Comparison of ENCODE assay signal across 23 mouse cellular contexts in genomic region chrX:23248752-23249151, GRCm38 (mm10).
"Had no signal": no experiment of that assay in that cellular context is flagged by ENCODE, and none has a peak within 500 bp of the region (broad histone marks: within the 10 kb centered on the region; RNA-seq: fewer than 3 reads in every experiment).

No protein-coding gene starts in this region.

- H3K9ac ChIP-seq: intestine, embryonic 15.5 days; kidney, embryonic 15.5 days; limb, embryonic 12.5 days; limb, embryonic 15.5 days; liver, embryonic 14.5 days; liver, postnatal 0 days; lung, embryonic 14.5 days had no signal

- ATAC-seq: intestine, embryonic 15.5 days; liver, postnatal 0 days; lung, postnatal 0 days had no signal

- H3K4me2 ChIP-seq: intestine, embryonic 15.5 days; kidney, embryonic 15.5 days; limb, embryonic 12.5 days; limb, embryonic 15.5 days; liver, embryonic 11.5 days; lung, embryonic 14.5 days had no signal

- DNase-seq: kidney, adult 11 months; kidney, adult 8-10 months; kidney, postnatal 10 days; kidney, postnatal 36 days; layer of hippocampus, postnatal 36 days; left cerebral cortex, postnatal 4 days; liver, postnatal 0 days; lung, embryonic 14.5 days; right cerebral cortex, postnatal 14 days; right cerebral cortex, postnatal 4 days; thymus, adult 2 months; thymus, postnatal 14 days; thymus, postnatal 4 days had no signal

- H3K4me3 ChIP-seq: intestine, embryonic 15.5 days; kidney, embryonic 15.5 days; left cerebral cortex, adult 2 months; limb, embryonic 12.5 days; limb, embryonic 15.5 days had no signal

- H3K27ac ChIP-seq: intestine, embryonic 15.5 days; kidney, embryonic 15.5 days; left cerebral cortex, adult 2 months; limb, embryonic 12.5 days; limb, embryonic 15.5 days; liver, embryonic 14.5 days; macrophage; stomach, postnatal 0 days had no signal

- H3K9me3 ChIP-seq: intestine, embryonic 15.5 days; kidney, embryonic 15.5 days; limb, embryonic 12.5 days; limb, embryonic 15.5 days had no signal

- H3K27me3 ChIP-seq: intestine, embryonic 15.5 days; kidney, embryonic 15.5 days; limb, embryonic 12.5 days; limb, embryonic 15.5 days had no signal

- H3K36me3 ChIP-seq: intestine, embryonic 15.5 days; kidney, embryonic 15.5 days; limb, embryonic 12.5 days; limb, embryonic 15.5 days had no signal

- H3K4me1 ChIP-seq: intestine, embryonic 15.5 days; kidney, embryonic 15.5 days; limb, embryonic 12.5 days; limb, embryonic 15.5 days had no signal
